Mouse (Mus musculus): ENCODE measurements around the gene Ttc22.

The Ttc22 gene

GRCm38 (mm10) chr4:106615637-106616036, 6.6 kb upstream of the Ttc22 start:
- no peak for DNase-seq (ENCODE audit: inconsistent ontology term)

DNA sequence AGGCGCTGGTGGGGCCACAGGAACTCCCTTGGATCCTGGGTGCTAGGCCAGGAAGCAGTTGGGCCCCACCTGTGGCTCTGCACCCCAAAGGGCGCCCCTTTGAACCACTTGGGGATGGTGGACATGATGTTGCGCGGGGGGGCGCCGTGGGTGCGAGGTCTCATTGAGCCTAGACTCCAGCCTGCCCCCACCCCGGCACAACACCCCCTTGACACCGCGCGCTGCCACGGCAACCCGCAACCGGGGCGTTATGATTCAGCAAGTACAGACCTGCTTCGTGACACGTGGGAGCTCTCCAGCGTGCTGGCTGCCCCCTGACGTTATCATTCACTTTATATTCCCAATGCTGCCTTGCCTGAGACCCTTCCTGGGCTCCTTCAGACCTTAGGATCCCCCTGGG, 5.2 kb upstream of the Ttc22 start, which contains the start of gene Lexm:
Gene Lexm (minus strand): TSS at position 186 of the 400 bp plus-strand sequence.
- DNase-seq (ENCODE audit: inconsistent ontology term): peak; percentile 30

GRCm38 (mm10) chr4:106618898-106619297, 3.3 kb upstream of the Ttc22 start:
- no peak for DNase-seq (ENCODE audit: inconsistent ontology term)

- no peak for DNase-seq (ENCODE audit: inconsistent ontology term)
Measured at GRCm38 (mm10) chr4:106621428-106621827, 804 bp upstream of the Ttc22 start.

DNA sequence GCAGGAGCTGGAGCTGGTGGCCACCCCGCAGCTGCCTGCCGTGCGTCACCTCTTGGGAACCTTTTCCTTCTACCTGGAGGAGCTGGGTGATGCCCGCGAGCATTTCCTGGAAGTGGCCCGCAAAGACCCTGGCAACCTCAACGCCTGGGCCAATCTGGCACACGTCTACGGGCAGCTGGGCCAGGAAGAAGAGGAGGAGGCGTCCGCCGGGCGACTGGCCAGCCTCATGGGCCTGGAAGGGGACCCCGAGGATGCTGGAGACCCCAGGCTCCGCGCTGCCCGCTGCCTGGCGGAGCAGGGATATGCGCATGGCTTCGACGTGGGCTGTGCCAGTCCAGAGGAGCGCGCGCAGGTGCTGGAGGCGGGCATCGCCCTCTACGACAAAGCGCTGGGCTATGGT, 480 bp downstream of the Ttc22 start:
- DNase-seq (ENCODE audit: inconsistent ontology term): no peak

DNA sequence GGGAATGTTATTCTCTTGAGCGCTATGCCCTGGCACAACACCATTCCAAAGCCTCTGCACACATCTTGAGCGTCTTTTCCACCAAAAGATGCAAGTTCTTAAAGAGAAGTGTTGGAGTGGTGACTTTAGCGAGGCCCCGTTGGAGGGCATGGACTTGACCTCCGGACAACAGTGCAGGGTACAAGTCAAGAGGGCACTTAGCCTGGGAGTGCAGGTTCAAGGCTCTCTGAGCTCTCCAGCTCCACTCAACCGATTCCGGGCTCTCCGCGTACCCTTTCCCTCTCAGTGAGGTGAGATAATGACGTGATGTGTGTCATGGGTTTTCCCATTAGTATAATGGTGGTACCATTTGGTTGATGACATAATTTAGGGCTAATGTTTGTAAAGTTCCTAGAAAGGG, 2.0 kb downstream of the Ttc22 start:
- no peak for DNase-seq (ENCODE audit: inconsistent ontology term)

- no peak for DNase-seq (ENCODE audit: inconsistent ontology term)
Measured at GRCm38 (mm10) chr4:106627809-106628208, 5.6 kb downstream of the Ttc22 start.

DNA sequence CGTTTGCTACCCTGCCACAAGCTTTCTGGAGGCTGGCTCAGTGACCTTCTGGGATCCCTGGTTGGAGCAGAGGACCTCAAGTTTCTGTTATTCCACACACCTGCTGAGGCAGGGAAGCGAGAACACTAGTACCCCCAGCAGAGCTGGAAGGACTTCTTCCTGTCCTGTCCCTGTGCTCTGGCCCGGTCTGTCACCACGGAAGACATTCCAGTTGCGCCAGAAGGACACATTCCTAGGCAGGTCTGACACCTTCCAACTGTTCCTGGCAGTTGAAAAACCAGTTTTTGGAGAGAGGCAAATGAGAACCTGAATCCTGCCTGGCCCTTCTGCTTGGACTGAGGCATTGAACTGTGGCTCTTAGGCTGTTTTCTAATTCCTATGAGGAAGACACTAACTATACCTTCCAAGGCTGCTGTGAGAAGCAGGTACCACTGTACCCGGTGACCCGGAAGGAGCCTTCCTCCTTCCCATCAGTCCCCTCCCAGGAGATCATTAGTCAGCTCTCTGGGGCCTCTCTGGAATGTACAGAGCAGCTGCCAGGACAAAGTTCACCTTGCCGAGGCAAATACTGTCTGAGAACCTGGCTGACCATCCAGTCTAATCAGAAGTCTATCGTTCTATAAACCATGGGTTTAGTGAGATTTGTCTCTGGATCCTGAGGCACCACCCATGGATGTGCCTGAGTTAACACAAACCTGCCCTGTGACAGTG, 6.6 kb downstream of the Ttc22 start:
- peak; percentile 17 for DNase-seq (ENCODE audit: inconsistent ontology term)

DNA sequence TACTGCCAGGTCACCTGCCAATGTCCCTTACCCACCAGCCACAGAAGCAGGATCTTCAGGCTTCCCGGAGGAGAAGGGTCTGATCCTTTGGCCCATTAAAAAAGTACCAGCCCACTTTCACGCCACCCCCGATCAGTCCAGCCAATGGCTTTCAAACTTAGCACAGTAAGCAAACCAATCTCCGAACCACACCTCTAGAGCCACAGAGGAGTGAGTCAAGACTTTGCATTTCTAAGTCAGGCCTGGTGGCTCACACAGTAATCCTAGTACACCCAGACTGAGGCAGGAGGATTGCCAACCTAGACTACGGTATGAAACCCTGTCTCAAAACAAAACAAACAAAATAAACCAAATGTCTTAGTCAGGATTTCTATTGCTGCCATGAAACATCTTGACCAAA, 7.1 kb downstream of the Ttc22 start:
- no peak for DNase-seq (ENCODE audit: inconsistent ontology term)

DNA sequence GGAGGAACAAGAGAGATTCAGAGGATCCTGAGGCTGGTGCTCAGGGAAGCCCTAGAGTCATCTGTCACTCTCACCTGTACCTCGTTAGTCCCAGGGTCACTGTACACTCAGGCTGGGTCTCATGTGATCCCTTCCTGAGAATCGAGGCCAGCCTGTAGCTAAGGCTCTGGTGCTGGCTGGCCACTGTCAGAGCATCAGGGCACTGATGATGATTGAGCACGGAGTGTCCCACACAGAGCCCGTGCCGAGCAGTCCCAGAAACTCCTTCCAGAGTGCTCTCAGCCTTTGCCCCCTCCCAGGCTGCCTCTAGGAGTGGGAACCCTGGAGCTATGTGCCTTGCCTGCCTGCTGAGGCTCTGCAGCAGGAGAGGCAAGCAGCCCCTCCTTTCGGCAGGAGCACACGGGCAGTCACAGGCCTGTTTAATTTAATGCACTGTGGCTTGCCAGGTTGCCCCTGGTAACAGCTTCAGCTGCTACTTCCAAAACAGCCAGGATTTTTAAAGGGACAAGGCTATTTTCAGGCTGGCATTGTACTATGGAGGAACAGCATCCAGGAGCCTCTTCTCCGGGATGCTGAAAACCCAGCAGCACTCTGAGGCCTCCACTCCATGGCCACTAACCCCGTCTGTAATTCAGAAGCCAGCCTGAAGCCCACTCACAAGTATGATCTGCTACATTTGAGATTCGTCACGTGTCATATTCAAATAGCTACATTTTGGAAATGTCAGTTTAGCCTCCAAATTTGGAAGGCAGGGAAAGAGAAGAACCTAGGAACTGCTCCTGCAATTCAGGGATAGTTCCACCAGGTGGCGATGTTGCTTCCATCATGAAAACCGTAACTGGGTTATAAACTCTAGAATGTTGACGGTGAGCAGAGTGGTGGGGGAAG, 8.3 kb downstream of the Ttc22 start:
- peak; percentile 50 for DNase-seq (ENCODE audit: inconsistent ontology term)

- no peak for DNase-seq (ENCODE audit: inconsistent ontology term)
Measured at GRCm38 (mm10) chr4:106632313-106632712, 10.1 kb downstream of the Ttc22 start.

- no peak for DNase-seq (ENCODE audit: inconsistent ontology term)
Measured at GRCm38 (mm10) chr4:106633281-106634085, 11.3 kb downstream of the Ttc22 start.

GRCm38 (mm10) chr4:106634086-106634479, 11.9 kb downstream of the Ttc22 start:
- DNase-seq (ENCODE audit: inconsistent ontology term): no peak

- no peak for DNase-seq (ENCODE audit: inconsistent ontology term)
Measured at GRCm38 (mm10) chr4:106643483-106644217, 21.4 kb downstream of the Ttc22 start.

DNA sequence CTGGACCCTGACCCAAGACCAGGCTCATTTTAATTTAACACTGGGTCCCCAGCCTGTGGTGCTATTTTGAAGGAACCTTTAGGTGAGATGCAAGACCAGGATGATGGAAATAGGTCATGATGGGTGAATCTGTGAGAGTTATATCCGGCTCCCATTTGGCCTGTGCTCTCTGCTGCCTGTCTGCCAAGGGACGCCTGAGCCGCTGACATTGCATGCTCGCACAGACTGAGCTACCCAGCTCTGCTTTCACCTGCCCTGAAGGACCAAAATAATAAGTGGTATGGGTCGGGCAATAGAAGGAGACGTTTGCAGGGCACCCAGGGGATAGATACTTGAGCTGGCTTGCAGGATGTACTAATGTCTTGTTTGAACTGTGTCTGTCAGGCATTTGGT, 22.0 kb downstream of the Ttc22 start:
- DNase-seq (ENCODE audit: inconsistent ontology term): no peak

DNA sequence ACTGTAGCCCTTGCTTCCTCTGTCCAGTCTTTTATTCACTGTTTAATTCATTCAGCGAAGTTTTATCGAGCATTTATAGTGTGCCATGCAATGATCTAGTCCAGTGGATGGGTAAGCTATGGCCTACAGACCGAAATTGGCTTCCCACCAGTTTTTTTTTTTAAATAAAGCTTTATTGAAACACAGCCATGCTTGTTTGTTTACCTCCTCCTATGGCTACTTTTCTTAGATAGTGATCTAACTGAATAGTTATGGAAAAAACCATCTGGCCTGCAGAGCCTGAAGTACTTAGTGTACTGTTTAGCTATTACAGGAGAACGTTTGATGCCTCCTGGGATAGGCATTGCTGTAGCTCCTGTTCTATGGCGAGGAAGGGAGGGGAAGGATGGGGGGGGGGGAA, 23.6 kb downstream of the Ttc22 start:
- DNase-seq (ENCODE audit: inconsistent ontology term): no peak

DNA sequence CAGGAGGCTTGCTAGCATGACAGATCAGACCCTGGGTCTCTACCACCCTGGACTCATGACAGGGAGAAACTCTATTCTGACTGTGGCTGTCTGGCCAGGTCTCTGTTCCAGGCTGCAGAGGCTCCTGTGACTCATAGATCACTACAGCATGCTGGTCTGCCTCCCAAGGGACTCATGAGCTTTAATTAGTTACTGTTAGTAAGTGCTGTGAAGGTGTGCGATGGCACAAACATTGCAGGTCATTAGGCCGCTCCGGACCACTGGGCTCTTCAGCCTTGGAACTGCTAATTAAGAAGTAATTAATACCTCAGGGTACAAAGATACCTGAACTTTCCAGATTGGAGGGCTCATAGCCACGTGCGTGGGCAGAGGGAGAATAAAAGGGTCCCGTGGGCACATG, 24.9 kb downstream of the Ttc22 start:
- no peak for DNase-seq (ENCODE audit: inconsistent ontology term)

DNA sequence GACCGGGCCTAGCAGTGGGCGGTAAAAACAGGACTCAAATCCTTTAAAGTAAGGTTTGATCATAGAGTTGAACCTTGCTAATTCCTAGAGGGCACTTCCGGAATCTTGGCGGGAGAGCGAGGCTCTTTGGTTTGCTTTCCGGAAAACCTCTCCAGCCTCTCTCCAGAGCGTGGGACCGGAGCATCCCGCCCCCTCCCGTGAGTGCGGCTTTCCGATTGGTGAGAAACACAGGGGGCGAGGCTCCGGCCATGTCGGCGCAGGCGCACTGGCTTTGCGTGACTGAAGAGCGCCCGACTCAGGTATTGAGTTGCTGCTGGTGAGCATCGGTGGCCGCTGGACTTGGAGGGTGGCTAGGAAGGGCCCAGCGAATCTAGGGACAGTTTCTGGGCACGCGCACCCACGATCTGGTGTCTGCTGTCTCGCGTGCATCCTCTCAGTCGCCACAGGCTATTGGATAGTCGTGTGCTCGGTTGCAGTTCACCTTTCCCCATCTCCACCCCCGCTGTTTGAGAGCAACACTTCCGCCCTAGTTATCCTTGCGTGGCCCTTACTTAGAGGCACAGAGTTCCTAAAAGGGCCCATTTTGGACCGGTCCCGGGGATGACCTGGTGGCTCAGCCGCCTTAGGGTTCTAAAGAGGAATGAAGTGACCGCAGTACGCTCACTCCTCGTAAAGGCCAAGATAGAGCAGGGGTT, 28.7 kb downstream of the Ttc22 start, which contains the start of gene Pars2:
Gene Pars2 (plus strand): TSS at position 237 of the 695 bp plus-strand sequence.
- DNase-seq (ENCODE audit: inconsistent ontology term): peak; percentile 99

DNA sequence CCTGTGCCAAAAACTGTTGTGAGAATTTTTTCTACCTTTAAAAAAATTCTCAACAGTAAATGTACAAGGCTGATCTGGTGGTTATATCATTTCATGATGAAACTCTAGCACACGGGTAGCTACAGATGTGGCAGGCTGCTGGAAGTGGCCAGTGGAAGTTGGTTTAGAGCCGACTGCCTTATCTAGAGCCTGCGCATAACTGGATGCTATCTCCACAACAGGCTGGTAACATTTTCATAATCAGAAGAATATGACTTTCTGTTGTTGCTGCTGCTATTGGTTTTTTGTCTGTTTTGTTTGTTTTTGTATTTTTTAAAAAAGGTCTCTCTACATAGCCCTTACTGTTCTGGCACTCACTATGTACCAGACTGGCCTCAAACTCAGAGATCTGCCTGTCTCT, 30.3 kb downstream of the Ttc22 start:
- no peak for DNase-seq (ENCODE audit: inconsistent ontology term)

DNA sequence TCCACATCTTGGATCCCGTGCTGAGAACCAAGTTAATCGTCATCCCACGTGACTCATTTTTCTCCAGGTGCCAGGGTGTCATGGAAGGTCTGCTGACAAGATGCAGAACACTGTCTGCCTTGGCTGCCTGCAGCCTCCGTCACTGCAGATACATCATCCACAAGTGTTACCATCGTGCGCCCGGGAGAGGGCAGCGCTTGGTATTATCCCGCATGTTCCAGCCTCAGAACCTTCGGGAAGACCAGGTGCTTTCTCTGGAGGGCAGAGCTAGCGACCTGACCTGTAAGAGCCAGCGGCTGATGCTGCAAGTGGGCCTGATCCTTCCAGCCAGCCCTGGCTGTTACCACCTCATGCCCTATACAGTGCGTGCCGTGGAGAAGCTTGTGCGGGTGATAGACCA, 30.8 kb downstream of the Ttc22 start:
- no peak for DNase-seq (ENCODE audit: inconsistent ontology term)

DNA sequence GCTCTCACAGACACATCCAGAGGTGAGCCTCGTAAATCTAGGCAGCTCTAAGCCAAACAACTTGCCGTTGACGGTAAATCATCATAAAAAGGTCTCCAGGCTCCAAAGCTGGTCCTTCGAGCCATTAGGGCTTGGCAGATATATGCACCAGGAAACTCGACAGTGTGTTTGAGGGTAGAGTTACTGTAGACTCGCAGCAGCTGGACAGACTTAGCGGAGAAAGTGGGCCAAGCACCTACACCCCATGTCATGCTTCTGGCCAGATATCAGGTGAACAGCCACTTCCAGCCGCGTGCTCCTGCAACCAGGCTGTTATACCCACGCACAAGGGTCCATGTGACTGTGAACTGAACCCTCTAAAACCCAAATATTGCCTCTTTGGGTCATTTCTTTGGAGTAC, 33.4 kb downstream of the Ttc22 start:
- DNase-seq (ENCODE audit: inconsistent ontology term): no peak

All from Muller cell, postnatal 12 days (primary cell).